Mouse (Mus musculus): ENCODE results near the gene Zfp972.
"Not testable (repeated sequence)": the region's sequence is repeated elsewhere in the genome, so short reads cannot be mapped to it uniquely, and the experiment has no call there.

The Zfp972 gene

DNA sequence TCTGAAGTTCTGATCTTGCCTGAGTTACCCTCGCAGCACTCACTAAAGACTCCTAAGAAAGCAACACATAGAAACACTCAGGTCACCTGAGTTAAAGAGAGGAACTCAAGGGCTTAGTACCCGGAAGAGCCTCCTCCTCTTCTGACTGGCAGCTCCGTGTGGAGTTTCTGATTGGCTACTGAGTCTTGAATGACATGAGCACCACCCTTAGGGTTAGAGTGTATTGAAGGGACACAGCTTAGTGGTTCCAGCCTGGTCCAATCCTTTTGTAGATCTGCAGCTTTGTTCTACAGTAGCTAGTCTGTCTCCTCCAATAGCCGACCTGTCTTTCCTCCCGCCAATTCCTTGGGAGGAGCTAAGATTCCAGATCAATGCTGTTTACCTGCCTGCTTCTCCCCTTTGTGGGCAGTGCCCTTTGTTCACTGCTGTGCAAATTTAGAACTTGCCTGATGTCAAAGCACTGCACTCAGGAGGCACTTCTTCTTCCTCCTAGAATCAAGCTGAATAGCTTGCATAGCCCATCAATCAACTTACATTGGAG lies at the start of gene Zfp972:
Gene Zfp972 (minus strand): TSS at position 51 of the 541 bp plus-strand sequence.
- not testable (repeated sequence) for DNase-seq

DNA sequence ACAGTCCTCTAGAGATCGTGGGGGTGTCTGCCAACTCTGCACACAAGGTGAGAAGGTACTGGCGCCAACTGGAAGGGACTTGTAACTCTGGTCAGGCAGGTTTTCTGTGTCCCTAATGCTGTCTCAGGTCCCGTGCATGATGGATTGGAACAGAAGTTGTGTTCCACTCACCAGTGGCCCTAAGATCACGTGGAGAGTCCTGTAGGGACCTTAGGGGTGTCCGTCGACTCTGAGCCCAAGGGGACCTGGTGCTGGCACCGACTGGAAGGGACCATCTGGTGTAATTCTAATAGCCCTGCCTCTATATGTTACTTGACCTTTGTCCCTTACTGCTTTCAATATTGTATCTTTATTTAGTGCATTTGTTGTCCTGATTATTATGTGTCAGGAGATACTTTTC lies 49.4 kb upstream of the Zfp972 start:
- not testable (repeated sequence) for DNase-seq

DNA sequence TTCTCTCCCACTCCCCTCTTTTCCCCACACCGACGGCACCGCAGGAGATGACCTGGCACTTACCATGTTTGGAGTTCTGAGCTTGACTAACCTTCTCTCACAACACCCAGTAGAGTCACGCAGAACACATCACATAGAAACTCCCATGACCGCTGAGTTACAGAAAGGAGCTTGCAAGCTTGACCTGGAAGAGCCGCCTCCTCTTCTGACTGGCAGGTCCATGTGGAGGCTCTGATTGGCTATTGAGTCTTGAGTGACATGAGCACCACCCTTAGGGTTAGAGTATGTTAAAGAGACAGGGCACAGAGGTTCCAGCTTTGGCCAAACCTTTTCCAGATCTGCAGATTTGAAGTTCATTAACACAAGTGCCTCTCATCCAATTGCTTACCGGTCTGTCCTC lies 31.7 kb upstream of the Zfp972 start, which contains the start of gene Gm14326:
Gene Gm14326 (minus strand): TSS at position 153 of the 400 bp plus-strand sequence.
- peak; percentile 84 for DNase-seq

DNA sequence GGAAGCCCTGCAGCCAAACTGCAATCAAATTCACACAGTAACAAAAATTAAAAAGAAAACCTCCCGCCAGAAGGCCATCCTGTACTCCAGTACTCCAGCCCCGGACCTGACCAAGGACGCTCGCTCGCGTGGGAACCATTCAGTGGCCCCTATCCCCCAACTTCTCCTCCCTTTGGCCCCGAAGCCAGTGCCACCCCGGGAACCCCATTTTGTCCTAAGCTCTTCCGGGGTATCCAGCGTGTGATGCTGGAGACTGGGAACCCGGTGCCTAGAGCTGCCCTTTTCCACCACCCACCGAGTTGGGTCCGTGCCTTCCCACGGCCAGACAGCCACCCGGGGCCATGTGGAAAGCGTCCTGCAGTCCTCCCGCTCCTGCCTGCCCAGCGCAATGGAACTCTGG lies 31.3 kb upstream of the Zfp972 start:
- peak; percentile 25 for DNase-seq

DNA sequence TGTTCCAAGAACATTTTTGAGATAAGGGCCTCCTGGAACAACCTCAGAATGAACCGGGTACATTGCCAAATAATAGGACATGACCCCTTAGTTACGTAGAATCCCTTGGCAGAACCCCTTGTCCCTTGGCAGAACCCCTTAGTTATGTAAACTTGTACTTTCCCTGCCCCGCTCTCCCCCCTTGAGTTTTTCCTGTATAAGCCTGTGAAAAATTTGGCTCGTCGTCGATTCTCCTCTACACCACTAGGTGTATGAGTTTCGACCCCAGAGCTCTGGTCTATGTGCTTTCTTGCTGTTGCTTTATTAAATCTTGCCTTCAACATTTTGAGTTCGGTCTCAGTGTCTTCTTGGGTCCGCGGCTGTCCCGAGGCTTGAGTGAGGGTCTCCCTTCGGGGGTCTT lies 22.1 kb downstream of the Zfp972 start:
- DNase-seq, result not testable (repeated sequence)

DNA sequence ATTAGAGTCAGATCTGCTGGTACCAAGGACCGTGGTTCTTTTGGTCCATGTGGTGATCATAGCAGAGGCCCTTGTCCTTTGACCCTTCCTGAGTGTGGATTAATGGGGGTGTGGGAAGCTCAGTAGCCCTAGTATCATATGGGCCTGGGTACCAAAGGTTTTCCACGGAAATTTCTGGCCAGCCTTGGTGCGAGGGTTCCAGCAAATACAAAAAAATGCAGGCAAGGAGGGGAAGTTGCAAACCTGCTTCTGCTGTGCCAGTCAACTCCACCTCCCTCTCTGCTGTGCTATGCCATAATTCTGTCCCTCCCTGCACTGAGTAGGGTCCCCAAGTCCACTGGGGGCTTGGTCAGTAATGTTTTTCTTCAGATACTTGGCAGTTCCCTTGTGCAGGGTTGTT lies 27.2 kb downstream of the Zfp972 start:
- not testable (repeated sequence) for DNase-seq

DNA sequence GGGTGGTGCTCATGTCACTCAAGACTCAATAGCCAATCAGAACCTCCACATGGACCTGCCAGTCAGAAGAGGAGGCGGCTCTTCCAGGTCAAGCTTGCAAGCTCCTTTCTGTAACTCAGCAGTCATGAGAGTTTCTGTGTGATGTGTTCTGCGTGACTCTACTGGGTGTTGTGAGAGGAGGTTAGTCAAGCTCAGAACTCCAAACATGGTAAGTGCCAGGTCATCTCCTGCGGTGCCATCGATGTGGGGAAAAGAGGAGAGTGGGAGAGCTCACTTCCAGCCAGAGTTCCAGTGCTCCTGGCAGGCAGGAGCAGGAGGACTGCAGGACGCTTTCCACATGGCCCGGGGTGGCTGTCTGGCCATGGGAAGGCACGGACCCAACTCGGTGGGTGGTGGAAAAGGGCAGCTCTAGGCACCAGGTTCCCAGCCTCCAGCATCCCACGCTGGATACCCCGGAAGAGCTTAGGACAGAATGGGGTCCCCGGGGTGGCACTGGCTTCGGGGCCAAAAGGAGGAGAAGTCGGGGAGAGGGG lies 28.3 kb downstream of the Zfp972 start, which contains the start of gene Gm14327:
Gene Gm14327 (plus strand): TSS at position 51 of the 533 bp plus-strand sequence.
- DNase-seq, result peak; percentile 8

DNA sequence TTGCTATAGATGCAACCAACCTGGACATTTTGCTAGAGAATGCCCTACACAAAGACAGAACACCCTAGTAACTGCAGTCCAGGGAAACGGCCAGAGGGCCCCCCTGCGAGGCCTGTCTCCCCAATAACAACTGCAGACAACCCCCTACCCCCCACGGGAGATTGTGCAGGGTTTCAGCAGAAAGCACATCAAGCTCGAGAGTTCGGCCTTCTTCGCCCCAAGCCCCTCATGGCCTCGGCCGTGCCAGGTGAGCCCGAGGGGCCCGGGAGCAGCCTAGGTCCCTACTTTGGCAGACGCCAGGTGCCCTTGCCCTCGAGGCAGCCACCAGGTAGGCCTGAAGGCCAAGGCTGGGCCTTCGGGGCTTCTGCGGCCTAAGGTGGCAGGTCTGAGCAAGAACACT lies 37.7 kb downstream of the Zfp972 start:
- DNase-seq, result not testable (repeated sequence)

DNA sequence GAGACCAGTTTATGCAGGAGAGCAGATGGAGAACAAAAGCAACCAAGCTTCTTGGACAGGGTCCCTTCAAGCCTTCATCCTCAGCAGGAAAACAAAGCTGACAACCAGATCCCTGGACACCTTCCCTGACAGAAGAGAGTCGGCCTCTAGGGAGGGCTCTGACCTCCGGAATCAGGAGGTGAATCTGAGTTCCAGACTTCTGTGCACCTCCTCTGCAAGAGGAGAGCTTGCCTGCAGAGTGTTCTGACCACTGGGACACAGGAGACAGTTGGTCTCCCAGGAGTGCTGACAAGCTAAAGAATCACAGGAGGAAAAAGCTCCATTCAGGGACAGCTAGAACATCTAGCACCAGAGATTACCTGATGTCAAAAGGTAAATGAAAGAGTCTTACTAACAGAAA lies 63.2 kb downstream of the Zfp972 start:
- not testable (repeated sequence) for DNase-seq
